Mouse (Mus musculus) heart, adult 8-10 months (tissue): ENCODE measurements at regions not wholly inside any gene's neighbourhood (a gene's known extent, or its start where the extent isn't known, plus 50 kb on each side); places are given as distances from the start of the nearest gene placed in this dataset.

Experiments used
- DNase-seq: peaks from one replicate; pipeline ENCODE4 v3.0.0; 2022; ENCODE audit warnings: low spot score

GRCm38 (mm10) chr17:83935232-83935631 lies 87.5 kb upstream of the Haao start:
- no peak for DNase-seq

DNA sequence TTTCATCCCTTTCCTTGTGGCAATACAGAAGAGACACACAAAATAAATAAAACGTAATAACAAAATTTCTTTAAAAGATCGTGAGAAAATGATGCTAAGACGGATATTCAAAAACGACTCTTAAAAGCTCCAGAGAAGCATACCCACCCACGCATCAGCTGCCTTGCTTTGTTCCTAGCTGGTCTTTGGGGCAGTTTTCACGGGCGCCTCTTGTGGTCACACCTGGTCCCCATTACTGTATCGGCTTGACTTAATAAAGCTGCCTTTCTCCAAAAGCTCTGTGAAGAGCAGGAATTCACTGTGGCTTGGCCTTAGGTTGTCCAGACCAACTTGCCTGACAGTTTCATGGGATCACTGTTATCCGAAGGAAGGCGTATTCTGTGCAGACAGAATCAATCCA lies 86.0 kb upstream of the Haao start:
- no peak for DNase-seq

DNA sequence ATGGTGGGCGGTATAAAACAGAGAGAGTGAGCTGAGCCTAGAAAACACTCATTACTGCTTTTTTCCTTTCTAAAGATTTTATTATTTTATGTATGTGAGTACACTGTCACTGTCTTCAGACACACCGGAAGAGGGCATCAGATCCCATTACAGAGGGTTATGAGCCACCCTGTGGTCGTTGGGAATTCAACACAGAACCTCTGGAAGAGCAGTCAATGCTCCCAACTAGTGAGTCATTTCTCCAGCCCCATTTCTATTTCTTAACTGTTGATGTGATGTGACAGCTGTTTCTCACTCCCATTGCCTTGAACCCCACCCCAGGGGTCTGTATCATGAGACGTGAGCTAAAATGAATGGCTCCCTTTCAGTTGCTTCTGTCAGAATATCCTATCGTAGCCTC lies 82.6 kb upstream of the Haao start:
- DNase-seq = no peak

- DNase-seq = no peak
Observed at GRCm38 (mm10) chr17:83927749-83928387, 80.1 kb upstream of the Haao start.

DNA sequence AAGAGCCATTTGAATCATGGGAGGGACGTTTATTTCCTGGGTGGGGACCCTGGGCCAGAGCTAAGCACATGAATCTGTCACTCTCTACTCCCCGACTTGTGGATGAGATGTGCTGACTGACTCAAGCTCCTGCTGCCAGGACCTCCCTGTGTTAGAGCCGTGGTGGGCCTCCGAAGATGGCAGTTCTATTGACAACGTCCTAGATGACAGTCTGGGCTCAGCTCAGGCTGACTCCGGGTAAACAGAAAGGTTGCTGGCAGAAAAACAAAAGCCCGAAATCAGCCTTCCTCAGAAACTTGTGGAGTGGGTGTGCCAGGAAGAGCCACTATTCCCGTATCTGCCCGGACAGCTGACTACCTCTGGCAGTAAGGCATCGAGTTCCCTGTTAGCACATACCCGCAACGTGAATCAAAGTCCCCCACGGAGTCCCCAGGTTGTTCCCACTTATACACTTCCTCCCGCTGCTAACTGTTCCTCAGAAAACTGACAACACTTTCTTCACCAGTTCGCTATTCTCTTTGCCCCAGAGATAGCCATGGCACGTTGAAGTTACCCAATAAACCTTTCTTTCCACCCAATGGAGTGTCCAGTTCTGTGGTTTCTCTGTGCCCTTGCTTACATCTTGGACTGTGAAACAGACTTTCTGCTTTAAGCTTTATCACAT lies 76.6 kb upstream of the Haao start:
- DNase-seq = no peak

GRCm38 (mm10) chr17:83920894-83921293 lies 73.1 kb upstream of the Haao start:
- no peak for DNase-seq

GRCm38 (mm10) chr17:83920225-83920624 lies 72.5 kb upstream of the Haao start:
- DNase-seq = no peak

DNA sequence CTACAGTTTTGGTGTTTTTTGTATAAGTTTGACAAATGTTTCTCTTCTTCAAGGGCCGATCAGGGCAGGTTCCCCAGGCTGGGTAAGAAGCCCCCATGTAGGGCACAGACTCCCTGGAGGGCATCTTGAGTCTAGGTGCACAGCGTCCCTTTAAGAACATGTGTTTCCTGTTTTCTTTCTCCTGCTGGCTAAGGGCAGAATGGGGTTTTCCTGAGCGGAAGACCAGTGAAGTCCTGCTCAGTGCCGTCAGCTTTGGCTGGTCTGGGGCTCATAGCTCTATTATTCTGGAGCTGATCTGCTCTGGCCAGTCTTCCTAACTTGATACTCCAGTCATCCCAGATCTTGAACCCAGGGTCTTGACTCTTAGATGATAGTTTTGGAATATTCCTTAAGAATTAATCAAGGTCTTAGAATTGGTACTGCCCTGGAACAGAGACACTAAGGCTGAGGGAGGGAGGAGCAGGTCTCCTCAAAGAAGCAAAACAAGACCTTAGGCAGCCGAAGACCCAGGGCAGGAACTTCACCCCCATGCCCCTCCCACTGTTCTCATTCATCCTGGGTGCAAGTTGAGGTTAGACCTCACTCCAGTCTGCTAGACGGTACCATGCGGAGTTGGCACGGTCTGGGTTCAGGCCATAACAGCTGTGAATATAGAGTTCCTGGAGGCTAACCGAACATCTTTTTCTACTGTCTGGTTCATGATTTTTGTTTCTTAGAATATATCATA lies 70.8 kb upstream of the Haao start:
- DNase-seq = peak; percentile 73

DNA sequence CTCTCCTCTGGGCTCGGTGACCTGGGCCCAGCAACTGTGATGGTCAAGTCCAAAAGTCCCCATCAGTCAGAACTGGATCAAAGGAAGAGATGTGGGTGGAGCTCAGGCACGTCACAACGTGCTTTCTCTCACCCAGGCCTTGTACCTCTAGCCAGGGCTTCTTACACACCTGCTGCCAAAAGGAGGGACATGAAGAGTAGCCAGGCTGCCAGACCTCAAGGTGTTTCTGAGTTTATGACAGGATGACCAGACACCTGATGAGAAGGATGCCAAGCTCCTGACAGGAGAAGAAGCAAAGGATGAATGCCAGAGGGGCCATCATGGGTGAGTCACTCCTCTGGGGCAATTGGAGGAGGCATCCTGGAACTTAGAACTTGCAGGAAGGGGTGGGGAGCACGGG lies 70.0 kb upstream of the Haao start:
- no peak for DNase-seq

- DNase-seq = peak; percentile 84
Observed at GRCm38 (mm10) chr17:83916684-83917166, 69.0 kb upstream of the Haao start.

- no peak for DNase-seq
Observed at GRCm38 (mm10) chr17:83915034-83915433, 67.3 kb upstream of the Haao start.

DNA sequence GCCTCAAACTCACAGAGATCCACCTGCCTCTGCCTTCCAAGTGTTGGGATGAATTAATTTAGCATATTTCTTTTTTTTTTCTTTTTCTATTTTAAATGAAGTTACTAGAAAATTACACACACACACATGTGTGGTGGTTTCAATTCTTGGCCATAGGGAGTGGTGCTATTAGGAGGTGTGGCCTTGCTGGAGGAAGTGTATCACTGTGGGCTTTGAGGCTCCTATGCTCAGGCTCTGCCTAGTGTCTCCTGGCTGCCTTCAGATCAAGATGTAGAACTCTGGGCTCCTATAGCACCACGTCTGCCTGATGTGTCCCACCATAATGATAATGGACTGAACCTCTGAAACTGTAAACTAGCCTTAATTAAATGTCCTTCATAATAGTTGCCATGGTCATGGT lies 66.8 kb upstream of the Haao start:
- DNase-seq = no peak

- DNase-seq = no peak
Observed at GRCm38 (mm10) chr17:83913711-83914415, 66.1 kb upstream of the Haao start.

GRCm38 (mm10) chr17:83912421-83912820 lies 64.7 kb upstream of the Haao start:
- DNase-seq = no peak

DNA sequence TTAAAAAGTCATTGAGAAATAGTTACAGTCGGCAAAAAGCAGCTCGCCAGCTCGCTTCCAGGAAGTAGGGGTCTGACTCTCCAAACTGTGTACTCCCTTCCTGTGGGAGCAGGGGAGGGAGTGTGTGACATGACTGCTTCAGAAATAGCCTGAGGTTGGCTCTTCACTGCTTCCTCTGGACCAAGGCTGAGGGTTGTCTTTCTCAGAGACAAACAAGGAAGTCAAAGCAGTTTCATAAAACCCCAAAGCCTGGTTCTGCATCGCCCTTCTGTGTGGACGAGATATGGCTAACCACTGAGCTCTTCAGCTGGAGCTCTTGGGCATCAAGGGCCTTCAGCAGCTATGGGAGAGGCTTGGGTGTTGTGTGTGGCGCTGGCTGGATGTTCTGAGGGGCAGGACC lies 61.0 kb upstream of the Haao start:
- peak; percentile 51 for DNase-seq

DNA sequence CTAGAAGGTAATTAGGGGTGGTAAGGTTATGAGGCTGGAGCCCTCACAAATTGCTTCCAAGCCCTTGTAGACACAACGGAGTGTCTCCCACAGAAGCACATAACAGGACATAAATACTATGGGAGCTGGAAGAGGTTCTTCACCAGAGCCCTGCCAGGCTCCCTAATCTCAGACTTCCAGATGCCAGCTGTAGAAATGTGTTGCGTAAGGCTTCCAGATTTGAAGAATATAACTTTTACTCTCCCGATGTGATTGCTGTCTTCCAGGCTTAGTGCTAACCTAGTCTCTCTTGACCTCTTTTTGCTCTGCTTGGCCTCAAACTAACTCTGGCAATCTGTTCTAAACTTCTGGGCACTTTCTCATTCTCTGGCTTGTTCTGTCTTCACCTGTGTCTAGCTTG lies 59.8 kb upstream of the Haao start:
- DNase-seq = no peak

- no peak for DNase-seq
Observed at GRCm38 (mm10) chr17:83906751-83907537, 59.2 kb upstream of the Haao start.

- peak; percentile 83 for DNase-seq
Observed at GRCm38 (mm10) chr17:83903467-83903866, 55.7 kb upstream of the Haao start.

- no peak for DNase-seq
Observed at GRCm38 (mm10) chr17:83902523-83902922, 54.8 kb upstream of the Haao start.

GRCm38 (mm10) chr17:83902091-83902490 lies 54.3 kb upstream of the Haao start:
- DNase-seq = no peak

GRCm38 (mm10) chr17:83899588-83900152 lies 51.9 kb upstream of the Haao start:
- no peak for DNase-seq
